Mouse (Mus musculus): ENCODE data around the gene Ap1s2. TPM values are rescaled to one million over a fixed set of nuclear protein-coding genes. Genes with fewer than 3 reads are reported as not detected.

Gene Ap1s2
- polyA plus RNA-seq (2014; fragmentation: Nextera tagmentation; extraction: Ambion mirVana) = 23.4 and 23.5 TPM in 2 replicates

DNA sequence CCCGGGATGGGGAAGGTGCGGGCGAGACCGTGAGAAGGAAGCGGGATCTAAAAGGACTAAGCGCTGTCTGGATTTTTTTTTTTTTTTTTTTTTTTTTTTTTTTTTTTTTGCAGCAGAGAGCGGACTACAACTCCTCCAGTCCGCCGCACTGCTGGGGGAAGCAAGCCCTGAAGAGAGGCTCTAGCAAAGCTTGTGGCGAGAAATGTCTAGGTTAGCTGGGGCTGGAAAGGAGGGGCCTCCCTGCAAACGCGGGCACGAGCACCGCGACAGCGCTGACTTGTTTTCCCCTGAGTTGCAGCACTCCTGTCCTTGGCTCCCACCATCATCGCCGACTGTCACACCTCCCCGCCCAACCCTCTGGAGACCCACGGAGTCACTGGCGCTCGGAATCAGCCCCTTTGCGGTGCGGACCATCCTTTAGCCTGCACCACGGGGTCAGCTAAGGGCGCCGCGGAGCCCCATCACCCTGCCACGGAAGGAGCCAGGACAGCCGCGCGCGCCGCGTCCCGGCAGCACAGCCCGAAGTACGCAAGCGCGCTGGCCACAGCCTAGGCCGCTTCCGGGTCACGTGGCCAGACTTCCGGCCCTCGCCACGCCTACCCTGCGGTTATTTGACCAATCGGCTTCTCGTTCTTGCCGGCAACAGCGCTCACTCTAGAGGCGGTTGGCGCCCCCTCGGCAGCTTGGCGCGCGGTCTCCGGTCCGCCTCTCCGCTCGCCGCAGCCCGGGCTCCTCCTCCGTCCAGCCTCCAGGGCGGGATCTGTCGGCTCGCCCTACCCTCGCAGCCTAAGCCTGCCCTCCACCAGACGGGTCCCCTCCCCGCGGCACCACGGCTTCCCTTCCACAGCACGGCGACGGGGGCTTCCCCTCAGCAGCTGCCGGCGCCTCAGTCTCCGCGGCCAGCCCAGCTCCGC lies at the start of gene Ap1s2:
Ap1s2 (plus strand) TSS at position 681 of the 914 bp plus-strand sequence.
- Histone ChIP-seq H3K9ac (ENCODE audit: low read length) (peak within 1 kb of the TSS; percentile 67), H3K4me3 (ENCODE audit: low read depth, low read length) (peak within 1 kb of the TSS; percentile 53), H3K9me3 (ENCODE audit: control insufficient read depth, low read length) (no peaks in the 10 kb centered on the region), H3K36me3 (ENCODE audit: control insufficient read depth, insufficient read depth, low read length) (no peaks in the 10 kb centered on the region), H3K4me2 (ENCODE audit: low read depth, severe bottlenecking) (peak within 1 kb of the TSS; percentile 46), H3K4me1 (ENCODE audit: control insufficient read depth, insufficient read depth, low read length) (no peaks in the 10 kb centered on the region), H3K27ac (replicated peaks; ENCODE audit: low read depth, low read length) (peak within 1 kb of the TSS; percentile 68; the same call in 1 of the 2 replicates), H3K27me3 (ENCODE audit: control insufficient read depth, insufficient read depth, low read length) (0 out of 2 replicates have a peak, but pooled peaks cover 6% of the 10 kb centered on the region)
- peak; percentile 98 for ATAC-seq (ENCODE audit: insufficient number of reproducible peaks, low FRiP score, low TSS enrichment, low read depth)
- peak; percentile 90 for DNase-seq (ENCODE audit: low spot score)
- WGBS = 21% methylated on average over 69 of the region's 80 CpGs

GRCm38 (mm10) chrX:163867711-163868379 lies 41.0 kb upstream of the Ap1s2 start:
- H3K4me2 ChIP-seq (ENCODE audit: low read depth, severe bottlenecking) = no peak overlapping the region
- no peak for DNase-seq (ENCODE audit: low spot score)
- WGBS = 76% methylated on average over 5 of the region's 5 CpGs
- no peak for ATAC-seq (ENCODE audit: insufficient number of reproducible peaks, low FRiP score, low TSS enrichment, low read depth)
- H3K36me3 ChIP-seq (ENCODE audit: control insufficient read depth, insufficient read depth, low read length) = no peaks in the 10 kb centered on the region
- H3K4me3 ChIP-seq (ENCODE audit: low read depth, low read length) = no peak overlapping the region
- H3K9me3 ChIP-seq (ENCODE audit: control insufficient read depth, low read length) = no peaks in the 10 kb centered on the region
- H3K4me1 ChIP-seq (ENCODE audit: control insufficient read depth, insufficient read depth, low read length) = no peaks in the 10 kb centered on the region
- no peak overlapping the region for H3K9ac ChIP-seq (ENCODE audit: low read length)
- no peak overlapping the region for H3K27ac ChIP-seq (replicated peaks; ENCODE audit: low read depth, low read length)
- H3K27me3 ChIP-seq (ENCODE audit: control insufficient read depth, insufficient read depth, low read length) = 0 out of 2 replicates have a peak, but pooled peaks cover 2% of the 10 kb centered on the region

- DNase-seq (ENCODE audit: low spot score) (no peak), ATAC-seq (ENCODE audit: insufficient number of reproducible peaks, low FRiP score, low TSS enrichment, low read depth) (no peak)
- Histone ChIP-seq H3K9ac (ENCODE audit: low read length) (no peak overlapping the region), H3K4me3 (ENCODE audit: low read depth, low read length) (no peak overlapping the region), H3K4me2 (ENCODE audit: low read depth, severe bottlenecking) (no peak overlapping the region), H3K9me3 (ENCODE audit: control insufficient read depth, low read length) (no peaks in the 10 kb centered on the region), H3K4me1 (ENCODE audit: control insufficient read depth, insufficient read depth, low read length) (no peaks in the 10 kb centered on the region), H3K27me3 (ENCODE audit: control insufficient read depth, insufficient read depth, low read length) (0 out of 2 replicates have a peak, but pooled peaks cover 2% of the 10 kb centered on the region), H3K27ac (replicated peaks; ENCODE audit: low read depth, low read length) (no peak overlapping the region), H3K36me3 (ENCODE audit: control insufficient read depth, insufficient read depth, low read length) (no peaks in the 10 kb centered on the region)
- WGBS = 87% methylated on average over 11 of the region's 11 CpGs
Observed at GRCm38 (mm10) chrX:163868659-163869278, 40.0 kb upstream of the Ap1s2 start.

DNA sequence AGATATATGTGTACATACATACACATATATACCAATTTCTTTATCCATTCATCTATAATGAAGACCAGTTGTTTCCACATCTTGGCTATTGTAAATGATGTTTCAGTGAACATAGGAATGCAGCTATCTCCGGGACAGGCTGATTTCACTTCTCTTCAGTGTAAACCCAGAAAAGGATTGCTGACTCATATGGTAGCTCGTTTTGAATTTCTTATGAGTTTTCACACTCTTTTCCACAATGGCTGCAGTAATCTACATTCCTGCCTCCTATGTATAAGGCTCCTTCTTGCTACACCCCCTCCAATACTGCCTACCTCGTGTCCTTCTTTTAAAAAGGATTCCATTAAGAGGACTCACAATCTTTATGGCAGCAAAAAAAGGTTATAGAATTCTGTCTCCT lies 32.9 kb upstream of the Ap1s2 start:
- H3K9ac ChIP-seq (ENCODE audit: low read length) = no peak overlapping the region
- H3K36me3 ChIP-seq (ENCODE audit: control insufficient read depth, insufficient read depth, low read length) = no peaks in the 10 kb centered on the region
- H3K9me3 ChIP-seq (ENCODE audit: control insufficient read depth, low read length) = no peaks in the 10 kb centered on the region
- no peak overlapping the region for H3K4me2 ChIP-seq (ENCODE audit: low read depth, severe bottlenecking)
- H3K4me1 ChIP-seq (ENCODE audit: control insufficient read depth, insufficient read depth, low read length) = no peaks in the 10 kb centered on the region
- H3K4me3 ChIP-seq (ENCODE audit: low read depth, low read length) = no peak overlapping the region
- H3K27ac ChIP-seq (replicated peaks; ENCODE audit: low read depth, low read length) = no peak overlapping the region
- 86% methylated on average over 3 of the region's 3 CpGs for WGBS
- no peak for ATAC-seq (ENCODE audit: insufficient number of reproducible peaks, low FRiP score, low TSS enrichment, low read depth)
- no peaks in the 10 kb centered on the region for H3K27me3 ChIP-seq (ENCODE audit: control insufficient read depth, insufficient read depth, low read length)
- DNase-seq (ENCODE audit: low spot score) = no peak

GRCm38 (mm10) chrX:163876636-163877035 lies 32.2 kb upstream of the Ap1s2 start:
- H3K36me3 ChIP-seq (ENCODE audit: control insufficient read depth, insufficient read depth, low read length) = no peaks in the 10 kb centered on the region
- H3K4me2 ChIP-seq (ENCODE audit: low read depth, severe bottlenecking) = no peak overlapping the region
- H3K27ac ChIP-seq (replicated peaks; ENCODE audit: low read depth, low read length) = no peak overlapping the region
- H3K9me3 ChIP-seq (ENCODE audit: control insufficient read depth, low read length) = no peaks in the 10 kb centered on the region
- no peak overlapping the region for H3K9ac ChIP-seq (ENCODE audit: low read length)
- 68% methylated on average over 4 of the region's 4 CpGs for WGBS
- H3K4me1 ChIP-seq (ENCODE audit: control insufficient read depth, insufficient read depth, low read length) = no peaks in the 10 kb centered on the region
- no peaks in the 10 kb centered on the region for H3K27me3 ChIP-seq (ENCODE audit: control insufficient read depth, insufficient read depth, low read length)
- ATAC-seq (ENCODE audit: insufficient number of reproducible peaks, low FRiP score, low TSS enrichment, low read depth) (no peak), DNase-seq (ENCODE audit: low spot score) (no peak)
- H3K4me3 ChIP-seq (ENCODE audit: low read depth, low read length) = no peak overlapping the region

DNA sequence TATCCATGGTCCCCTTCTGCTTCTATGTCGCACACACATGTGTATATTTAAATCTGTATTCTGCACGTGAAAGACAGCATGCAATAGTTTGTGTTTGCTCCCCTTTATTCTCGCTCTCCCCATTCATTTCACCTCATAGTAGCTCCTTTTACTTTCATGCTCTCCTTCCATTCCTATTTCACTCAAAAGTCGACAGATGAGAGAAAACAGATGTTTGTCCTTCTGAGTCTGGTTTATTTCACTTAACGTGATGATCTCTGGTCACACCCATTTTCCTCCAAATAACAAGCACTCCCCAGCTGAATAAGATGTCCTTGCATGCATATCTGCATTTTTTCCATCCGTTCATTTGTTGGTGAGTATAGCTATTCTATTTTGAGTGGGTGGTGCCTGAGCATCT lies 29.8 kb upstream of the Ap1s2 start:
- Histone ChIP-seq H3K9ac (ENCODE audit: low read length) (no peak overlapping the region), H3K4me2 (ENCODE audit: low read depth, severe bottlenecking) (no peak overlapping the region), H3K27ac (replicated peaks; ENCODE audit: low read depth, low read length) (no peak overlapping the region), H3K9me3 (ENCODE audit: control insufficient read depth, low read length) (no peaks in the 10 kb centered on the region), H3K4me1 (ENCODE audit: control insufficient read depth, insufficient read depth, low read length) (no peaks in the 10 kb centered on the region), H3K27me3 (ENCODE audit: control insufficient read depth, insufficient read depth, low read length) (no peaks in the 10 kb centered on the region), H3K36me3 (ENCODE audit: control insufficient read depth, insufficient read depth, low read length) (no peaks in the 10 kb centered on the region), H3K4me3 (ENCODE audit: low read depth, low read length) (no peak overlapping the region)
- ATAC-seq (ENCODE audit: insufficient number of reproducible peaks, low FRiP score, low TSS enrichment, low read depth) (no peak), DNase-seq (ENCODE audit: low spot score) (no peak)
- WGBS = 51% methylated on average over 6 of the region's 6 CpGs

- DNase-seq (ENCODE audit: low spot score) = no peak
Observed at GRCm38 (mm10) chrX:163879461-163879860, 29.4 kb upstream of the Ap1s2 start.

DNA sequence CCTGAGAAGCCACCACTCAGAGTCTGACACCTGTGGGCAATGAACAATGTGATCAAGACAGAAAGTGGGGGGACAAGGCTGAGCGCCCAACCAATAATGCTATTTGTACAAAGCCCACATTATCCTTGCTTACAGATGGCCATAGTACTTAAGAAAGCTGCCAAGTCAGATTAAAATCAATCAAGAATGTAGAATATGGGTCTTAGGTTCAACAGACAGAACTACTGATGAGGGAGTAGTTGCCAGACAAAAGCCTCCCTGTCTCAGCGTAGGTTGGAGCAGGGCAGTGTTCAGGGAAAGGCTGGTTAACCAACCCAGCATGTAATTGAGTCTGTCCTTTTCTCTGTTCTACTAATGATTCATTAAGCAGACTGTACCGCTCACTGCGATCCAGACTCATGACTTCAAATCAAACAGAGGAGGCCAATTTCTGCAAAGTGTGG lies 23.3 kb upstream of the Ap1s2 start:
- WGBS = 67% methylated on average over 4 of the region's 4 CpGs
- H3K4me3 ChIP-seq (ENCODE audit: low read depth, low read length) = no peak overlapping the region
- H3K4me2 ChIP-seq (ENCODE audit: low read depth, severe bottlenecking) = no peak overlapping the region
- no peaks in the 10 kb centered on the region for H3K36me3 ChIP-seq (ENCODE audit: control insufficient read depth, insufficient read depth, low read length)
- no peaks in the 10 kb centered on the region for H3K9me3 ChIP-seq (ENCODE audit: control insufficient read depth, low read length)
- no peak for ATAC-seq (ENCODE audit: insufficient number of reproducible peaks, low FRiP score, low TSS enrichment, low read depth)
- no peaks in the 10 kb centered on the region for H3K27me3 ChIP-seq (ENCODE audit: control insufficient read depth, insufficient read depth, low read length)
- no peaks in the 10 kb centered on the region for H3K4me1 ChIP-seq (ENCODE audit: control insufficient read depth, insufficient read depth, low read length)
- no peak for DNase-seq (ENCODE audit: low spot score)
- no peak overlapping the region for H3K27ac ChIP-seq (replicated peaks; ENCODE audit: low read depth, low read length)
- no peak overlapping the region for H3K9ac ChIP-seq (ENCODE audit: low read length)

More at GRCm38 (mm10) chrX:163879461-163879860, 29.4 kb upstream of the Ap1s2 start:
- Histone ChIP-seq H3K4me2 (ENCODE audit: low read depth, severe bottlenecking) (no peak overlapping the region), H3K4me3 (ENCODE audit: low read depth, low read length) (no peak overlapping the region), H3K36me3 (ENCODE audit: control insufficient read depth, insufficient read depth, low read length) (no peaks in the 10 kb centered on the region), H3K9me3 (ENCODE audit: control insufficient read depth, low read length) (no peaks in the 10 kb centered on the region), H3K9ac (ENCODE audit: low read length) (no peak overlapping the region), H3K27ac (replicated peaks; ENCODE audit: low read depth, low read length) (no peak overlapping the region), H3K4me1 (ENCODE audit: control insufficient read depth, insufficient read depth, low read length) (no peaks in the 10 kb centered on the region), H3K27me3 (ENCODE audit: control insufficient read depth, insufficient read depth, low read length) (no peaks in the 10 kb centered on the region)
- ATAC-seq (ENCODE audit: insufficient number of reproducible peaks, low FRiP score, low TSS enrichment, low read depth) = no peak
- 38% methylated on average over 5 of the region's 5 CpGs for WGBS

Data from limb, embryonic 11.5 days (tissue).